Mouse (Mus musculus): Measurements from ENCODE around the gene Fbxl22. TPM values are rescaled to one million over a fixed set of nuclear protein-coding genes. Genes with fewer than 3 reads are reported as not detected.
A peak's percentile ranks its signal among the peaks of the same experiment; 100 is the strongest.

Fbxl22 gene
- polyA plus RNA-seq (2012; rRNA removed): 20.3 and 20.5 TPM in 2 replicates

- peak; percentile 87 for TF ChIP-seq CTCF (IDR thresholded peaks at IDR 0.05; ENCODE audit: extremely low read depth, insufficient read length, insufficient replicate concordance, low read depth, low read length)
- no peak for TF ChIP-seq POLR2A (IDR thresholded peaks at IDR 0.05; ENCODE audit: low read depth, low read length)
- Histone ChIP-seq H3K4me1 (ENCODE audit: control insufficient read depth, insufficient read depth, insufficient read length, low read length) (peaks cover 16% of the 10 kb centered on the region), H3K27ac (ENCODE audit: insufficient read depth, low read depth, low read length) (peak within 1 kb of the TSS; percentile 84), H3K4me3 (ENCODE audit: low read depth, low read length) (peak within 1 kb of the TSS; percentile 28), H3K36me3 (ENCODE audit: control insufficient read depth, insufficient read depth, low read length) (peaks cover 29% of the 10 kb centered on the region), H3K27me3 (ENCODE audit: control insufficient read depth, insufficient read depth, low read length) (no peaks in the 10 kb centered on the region)
- WGBS: 26% methylated on average over 17 of the region's 17 CpGs
Measured at GRCm38 (mm10) chr9:66514256-66514770, at the start of gene Fbxl22. TSS of gene Fbxl22 (minus strand) at chr9:66514593.

DNA sequence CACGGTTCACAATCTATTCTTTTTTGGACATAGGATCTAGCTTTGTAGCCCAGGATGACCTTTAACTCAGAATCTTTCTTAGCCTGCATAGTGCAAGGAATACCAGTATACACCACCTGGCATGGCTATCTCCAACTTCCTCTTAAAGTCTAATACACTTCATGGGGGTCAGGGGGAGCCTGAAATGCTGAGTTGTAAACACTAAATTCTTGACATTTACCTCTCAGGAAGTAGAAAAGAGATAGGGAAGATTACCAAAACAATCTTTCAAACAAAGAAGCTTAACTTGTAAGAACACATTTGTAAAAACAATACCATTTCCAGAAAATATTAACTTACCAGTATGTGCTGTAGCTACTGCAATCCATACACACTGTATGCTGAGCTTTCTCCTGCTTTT lies 47.8 kb upstream of the Fbxl22 start:
- no peak overlapping the region for H3K27ac ChIP-seq (ENCODE audit: insufficient read depth, low read depth, low read length)
- H3K27me3 ChIP-seq (ENCODE audit: control insufficient read depth, insufficient read depth, low read length): no peaks in the 10 kb centered on the region
- WGBS: 55% methylated on average over 1 of the region's 1 CpGs
- H3K4me3 ChIP-seq (ENCODE audit: low read depth, low read length): no peak overlapping the region
- TF ChIP-seq POLR2A (IDR thresholded peaks at IDR 0.05; ENCODE audit: low read depth, low read length): no peak
- no peak for TF ChIP-seq CTCF (IDR thresholded peaks at IDR 0.05; ENCODE audit: extremely low read depth, insufficient read length, insufficient replicate concordance, low read depth, low read length)
- peaks cover 10% of the 10 kb centered on the region for H3K36me3 ChIP-seq (ENCODE audit: control insufficient read depth, insufficient read depth, low read length)
- peaks cover 8% of the 10 kb centered on the region; the same call in 1 of the 2 replicates for H3K4me1 ChIP-seq (ENCODE audit: control insufficient read depth, insufficient read depth, insufficient read length, low read length)

GRCm38 (mm10) chr9:66561496-66561895 lies 47.1 kb upstream of the Fbxl22 start:
- Histone ChIP-seq H3K36me3 (ENCODE audit: control insufficient read depth, insufficient read depth, low read length) (peaks cover 11% of the 10 kb centered on the region), H3K27ac (ENCODE audit: insufficient read depth, low read depth, low read length) (no peak overlapping the region), H3K27me3 (ENCODE audit: control insufficient read depth, insufficient read depth, low read length) (no peaks in the 10 kb centered on the region), H3K4me1 (ENCODE audit: control insufficient read depth, insufficient read depth, insufficient read length, low read length) (peaks cover 8% of the 10 kb centered on the region; the same call in 1 of the 2 replicates), H3K4me3 (ENCODE audit: low read depth, low read length) (no peak overlapping the region)
- TF ChIP-seq POLR2A (IDR thresholded peaks at IDR 0.05; ENCODE audit: low read depth, low read length) (no peak), CTCF (IDR thresholded peaks at IDR 0.05; ENCODE audit: extremely low read depth, insufficient read length, insufficient replicate concordance, low read depth, low read length) (no peak)
- 82% methylated on average over 2 of the region's 2 CpGs for WGBS

DNA sequence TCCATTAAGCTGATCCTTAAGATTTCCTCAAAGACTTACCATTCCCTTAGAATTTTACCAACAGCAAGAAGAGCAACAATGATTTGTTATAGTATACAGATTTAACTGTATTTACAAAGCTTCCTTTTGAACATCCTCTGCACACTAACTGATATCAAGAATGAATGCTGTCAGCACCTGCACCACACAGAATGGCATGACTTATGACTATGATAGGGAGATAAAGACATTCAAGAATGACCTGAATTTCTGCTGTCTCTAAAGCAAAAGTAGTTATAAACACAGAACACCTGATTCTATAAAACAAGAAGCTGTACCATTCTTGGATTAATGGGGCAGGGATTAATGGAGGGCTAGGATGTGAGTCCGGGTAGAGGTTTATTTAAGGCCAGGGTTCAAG lies 46.3 kb upstream of the Fbxl22 start:
- H3K36me3 ChIP-seq (ENCODE audit: control insufficient read depth, insufficient read depth, low read length): peaks cover 11% of the 10 kb centered on the region
- TF ChIP-seq CTCF (IDR thresholded peaks at IDR 0.05; ENCODE audit: extremely low read depth, insufficient read length, insufficient replicate concordance, low read depth, low read length): no peak
- TF ChIP-seq POLR2A (IDR thresholded peaks at IDR 0.05; ENCODE audit: low read depth, low read length): no peak
- no peak overlapping the region for H3K4me3 ChIP-seq (ENCODE audit: low read depth, low read length)
- H3K27me3 ChIP-seq (ENCODE audit: control insufficient read depth, insufficient read depth, low read length): no peaks in the 10 kb centered on the region
- H3K27ac ChIP-seq (ENCODE audit: insufficient read depth, low read depth, low read length): no peak overlapping the region
- 48% methylated on average over 1 of the region's 1 CpGs for WGBS
- peaks cover 7% of the 10 kb centered on the region; the same call in 1 of the 2 replicates for H3K4me1 ChIP-seq (ENCODE audit: control insufficient read depth, insufficient read depth, insufficient read length, low read length)

GRCm38 (mm10) chr9:66560295-66560694 lies 45.9 kb upstream of the Fbxl22 start:
- TF ChIP-seq POLR2A (IDR thresholded peaks at IDR 0.05; ENCODE audit: low read depth, low read length): no peak
- TF ChIP-seq CTCF (IDR thresholded peaks at IDR 0.05; ENCODE audit: extremely low read depth, insufficient read length, insufficient replicate concordance, low read depth, low read length): no peak
- H3K4me3 ChIP-seq (ENCODE audit: low read depth, low read length): no peak overlapping the region
- no peak overlapping the region for H3K27ac ChIP-seq (ENCODE audit: insufficient read depth, low read depth, low read length)
- no peaks in the 10 kb centered on the region for H3K27me3 ChIP-seq (ENCODE audit: control insufficient read depth, insufficient read depth, low read length)
- peaks cover 11% of the 10 kb centered on the region for H3K36me3 ChIP-seq (ENCODE audit: control insufficient read depth, insufficient read depth, low read length)
- 1% methylated on average over 2 of the region's 2 CpGs for WGBS
- H3K4me1 ChIP-seq (ENCODE audit: control insufficient read depth, insufficient read depth, insufficient read length, low read length): peaks cover 5% of the 10 kb centered on the region; the same call in 1 of the 2 replicates

DNA sequence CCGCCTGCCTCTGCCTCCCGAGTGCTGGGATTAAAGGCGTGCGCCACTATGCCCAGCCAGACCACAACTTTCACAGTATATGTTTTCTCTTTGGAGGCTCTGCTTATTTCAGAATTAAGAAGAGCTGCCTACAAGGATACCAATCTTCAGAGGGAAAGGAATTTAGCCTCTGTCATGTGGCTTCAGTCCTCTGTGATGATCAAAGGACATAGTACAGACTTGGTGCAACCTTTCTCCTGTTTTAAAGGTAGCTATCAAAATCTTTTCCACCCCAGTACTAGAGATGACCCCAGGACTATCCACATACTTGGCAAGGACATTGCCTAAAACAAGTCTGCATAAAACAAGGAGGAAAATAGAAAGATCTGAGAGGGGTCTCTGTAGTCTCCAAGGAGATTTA lies 44.6 kb upstream of the Fbxl22 start:
- whole genome bisulfite sequencing: 94% methylated on average over 4 of the region's 4 CpGs
- Histone ChIP-seq H3K27me3 (ENCODE audit: control insufficient read depth, insufficient read depth, low read length) (no peaks in the 10 kb centered on the region), H3K4me1 (ENCODE audit: control insufficient read depth, insufficient read depth, insufficient read length, low read length) (peaks cover 5% of the 10 kb centered on the region; the same call in 1 of the 2 replicates), H3K27ac (ENCODE audit: insufficient read depth, low read depth, low read length) (peak overlapping the region; percentile 59; the same call in 1 of the 2 replicates), H3K36me3 (ENCODE audit: control insufficient read depth, insufficient read depth, low read length) (peaks cover 11% of the 10 kb centered on the region), H3K4me3 (ENCODE audit: low read depth, low read length) (no peak overlapping the region)
- TF ChIP-seq POLR2A (IDR thresholded peaks at IDR 0.05; ENCODE audit: low read depth, low read length) (no peak), CTCF (IDR thresholded peaks at IDR 0.05; ENCODE audit: extremely low read depth, insufficient read length, insufficient replicate concordance, low read depth, low read length) (no peak)

- Histone ChIP-seq H3K27ac (ENCODE audit: insufficient read depth, low read depth, low read length) (no peak overlapping the region), H3K4me1 (ENCODE audit: control insufficient read depth, insufficient read depth, insufficient read length, low read length) (no peaks in the 10 kb centered on the region), H3K4me3 (ENCODE audit: low read depth, low read length) (no peak overlapping the region), H3K27me3 (ENCODE audit: control insufficient read depth, insufficient read depth, low read length) (no peaks in the 10 kb centered on the region), H3K36me3 (ENCODE audit: control insufficient read depth, insufficient read depth, low read length) (peaks cover 64% of the 10 kb centered on the region)
- TF ChIP-seq CTCF (IDR thresholded peaks at IDR 0.05; ENCODE audit: extremely low read depth, insufficient read length, insufficient replicate concordance, low read depth, low read length): no peak
- TF ChIP-seq POLR2A (IDR thresholded peaks at IDR 0.05; ENCODE audit: low read depth, low read length): no peak
- 75% methylated on average over 4 of the region's 4 CpGs for WGBS
Measured at GRCm38 (mm10) chr9:66542785-66543184, 28.4 kb upstream of the Fbxl22 start.
